Mouse (Mus musculus) urinary bladder, postnatal 14 days (tissue): ENCODE results near the gene Chid1.

ENCODE experiments used
- DNase-seq: peaks from one replicate; pipeline ENCODE4 v3.0.0; 2021; ENCODE audit warnings: low spot score

Chid1 gene

GRCm38 (mm10) chr7:141558946-141559345, 19.3 kb upstream of the Chid1 start:
- DNase-seq, result no peak

GRCm38 (mm10) chr7:141558329-141558776, 18.7 kb upstream of the Chid1 start:
- no peak for DNase-seq

DNA sequence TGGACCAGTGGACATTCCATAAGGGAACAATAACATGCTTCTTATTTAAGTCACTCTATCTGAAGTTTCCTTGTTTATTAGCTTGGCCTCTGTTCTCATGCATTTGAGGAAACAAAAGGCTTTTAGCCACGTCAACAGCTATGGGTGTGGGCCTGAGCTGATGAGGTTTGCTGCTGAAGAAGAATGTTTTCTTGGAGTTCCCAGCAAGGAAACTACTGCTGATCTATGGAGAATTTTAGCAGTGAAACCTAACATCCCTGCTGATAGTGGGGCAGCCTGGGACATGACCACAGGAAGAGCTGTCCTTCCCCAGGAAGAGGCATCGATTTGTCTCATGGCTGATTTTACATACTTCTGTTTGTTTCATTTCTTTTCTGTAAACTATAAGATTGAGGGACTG, 10.8 kb upstream of the Chid1 start:
- no peak for DNase-seq

DNA sequence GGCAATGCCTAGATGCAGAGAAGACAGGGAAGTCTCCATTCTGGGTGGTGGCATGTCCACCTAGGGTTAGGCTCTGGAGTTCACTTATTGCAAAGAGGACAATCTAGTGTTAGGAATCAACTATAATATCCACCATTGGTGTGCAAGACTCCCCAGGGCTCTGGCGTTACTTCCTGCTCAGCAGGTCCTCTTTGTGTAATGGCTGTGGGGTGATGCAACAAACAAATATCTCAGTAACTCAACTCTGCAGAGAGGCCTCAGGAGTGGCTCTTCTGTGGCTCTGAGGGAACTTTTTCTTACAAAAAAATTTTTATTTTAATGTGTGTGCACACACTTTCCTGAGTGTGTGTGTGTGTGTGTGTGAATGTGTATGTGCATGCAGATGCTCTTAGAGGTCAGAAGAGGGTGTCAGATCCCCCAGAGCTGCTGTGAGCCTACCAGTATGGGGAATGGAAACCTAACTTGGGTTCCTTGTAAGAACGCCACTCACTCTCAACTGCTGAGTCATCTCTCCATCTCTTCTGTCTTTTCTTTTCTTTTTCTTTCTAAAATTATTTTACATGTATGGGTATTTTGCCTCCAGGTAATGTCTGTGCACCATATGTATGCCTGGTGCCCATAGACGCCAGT, 9.9 kb upstream of the Chid1 start:
- DNase-seq, result no peak

- DNase-seq, result no peak
Measured at GRCm38 (mm10) chr7:141544654-141545053, 5.0 kb upstream of the Chid1 start.

GRCm38 (mm10) chr7:141542588-141542987, 2.9 kb upstream of the Chid1 start:
- DNase-seq, result no peak

DNA sequence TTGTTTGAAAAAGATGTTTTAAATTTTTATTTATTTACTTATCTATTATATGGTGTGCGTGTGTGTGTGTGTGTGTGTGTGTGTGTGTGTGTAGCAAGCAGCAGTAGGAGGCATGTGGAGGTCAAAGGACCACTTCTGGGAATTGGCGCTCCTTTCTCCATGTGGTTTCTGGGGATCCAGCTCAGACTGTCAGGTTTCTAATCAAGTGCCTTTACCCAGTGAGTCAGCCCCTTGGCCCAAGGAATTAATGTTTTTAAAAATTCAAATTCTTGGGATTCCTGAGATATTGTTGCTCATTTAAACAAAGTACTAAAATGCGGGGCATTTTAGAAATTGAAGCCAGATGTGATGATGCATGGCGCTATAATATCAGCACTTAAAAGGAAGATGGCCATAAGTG, 2.0 kb upstream of the Chid1 start:
- no peak for DNase-seq

DNA sequence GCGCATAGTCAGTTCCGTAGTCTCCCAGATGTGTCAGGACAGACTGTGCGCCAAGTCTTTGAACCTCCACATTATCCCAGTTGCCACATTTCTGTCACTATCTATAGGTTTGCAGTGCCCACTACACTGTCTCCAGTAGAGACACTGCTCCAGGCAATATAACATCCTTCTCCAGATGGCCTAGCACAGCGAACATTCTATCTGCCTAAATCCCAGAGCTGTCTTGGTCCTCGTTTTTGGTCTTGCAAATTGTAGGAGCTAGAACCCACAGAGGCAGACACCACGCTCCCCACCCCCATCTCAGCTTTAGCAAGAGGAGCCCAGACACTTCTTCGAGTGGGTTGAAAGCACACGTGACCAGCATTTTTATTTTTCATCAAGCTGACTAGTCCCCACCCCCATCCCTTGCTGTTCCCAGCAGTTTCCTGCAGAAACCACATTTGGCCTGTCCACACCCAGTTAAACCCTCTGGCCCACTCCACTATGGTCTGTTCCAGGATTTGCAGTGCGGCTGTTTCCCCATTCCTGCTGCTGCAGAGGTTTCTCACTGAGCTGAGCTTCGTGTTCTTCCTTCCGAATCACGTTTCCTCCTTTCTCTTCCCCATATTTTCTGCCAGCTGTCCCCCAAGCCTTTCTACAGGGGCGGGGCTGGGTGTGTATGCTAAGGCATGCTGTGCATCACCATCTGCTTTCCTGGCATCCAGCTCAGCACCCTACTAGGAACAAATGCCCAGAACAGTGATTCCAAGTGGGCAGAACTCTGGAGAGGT, 840 bp upstream of the Chid1 start:
- peak; percentile 72 for DNase-seq

DNA sequence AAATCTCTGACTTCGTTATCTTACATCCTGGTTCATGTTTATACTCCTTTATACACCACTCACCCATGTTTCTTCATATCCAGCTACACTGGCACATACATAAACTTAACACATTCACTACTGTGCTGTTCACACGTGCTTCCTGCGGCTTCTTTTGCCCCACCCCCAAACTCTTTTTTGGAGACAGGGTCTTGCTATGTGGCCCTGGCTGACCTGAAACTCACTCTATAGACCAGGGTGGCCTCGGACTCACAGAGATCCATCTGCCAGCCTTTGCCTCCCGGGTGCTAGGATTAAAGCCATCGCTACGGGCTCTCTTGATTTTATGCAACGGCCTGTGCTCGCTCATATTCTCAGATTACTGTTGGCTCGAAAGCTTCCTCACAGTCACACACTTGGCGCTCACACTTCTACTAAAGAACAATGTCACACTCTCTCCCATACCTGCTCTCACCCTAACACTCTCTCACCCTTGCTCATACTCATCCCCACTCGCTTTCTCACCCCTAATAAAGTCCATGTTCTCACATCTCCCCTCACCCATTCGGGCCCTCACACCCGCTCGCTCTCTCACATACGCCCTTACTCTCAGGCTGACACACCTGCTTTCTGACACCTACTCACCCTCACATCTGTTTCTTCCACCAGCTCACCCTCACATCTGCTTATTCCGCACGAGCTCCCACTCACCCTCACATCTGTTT, 653 bp downstream of the Chid1 start:
- DNase-seq, result peak; percentile 17

- DNase-seq, result no peak
Measured at GRCm38 (mm10) chr7:141535570-141535969, 4.1 kb downstream of the Chid1 start.

GRCm38 (mm10) chr7:141525580-141525925, 14.1 kb downstream of the Chid1 start:
- DNase-seq, result no peak

- DNase-seq, result peak; percentile 71
Measured at GRCm38 (mm10) chr7:141524760-141525579, 14.7 kb downstream of the Chid1 start.

GRCm38 (mm10) chr7:141524271-141524670, 15.4 kb downstream of the Chid1 start:
- DNase-seq, result no peak

- DNase-seq, result no peak
Measured at GRCm38 (mm10) chr7:141523007-141523406, 16.6 kb downstream of the Chid1 start.

DNA sequence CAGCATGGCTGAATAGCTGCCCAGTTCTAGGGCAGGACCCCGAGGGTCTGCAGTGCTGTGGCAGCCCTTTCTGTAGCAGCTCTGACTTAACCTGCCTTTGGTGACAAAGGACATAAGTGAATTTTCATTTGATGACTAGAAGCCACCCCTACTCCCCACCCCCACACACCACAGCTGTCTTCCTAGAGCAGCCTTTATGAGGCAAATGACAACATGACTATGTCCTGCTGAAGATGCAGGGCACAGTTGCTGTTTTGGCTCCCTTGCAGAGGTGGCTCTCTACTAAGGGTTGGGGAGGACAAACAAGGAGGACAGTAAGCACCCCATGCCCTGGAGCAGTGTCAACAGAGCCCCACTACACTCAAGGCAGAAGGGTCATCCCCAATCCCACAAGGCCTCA, 19.9 kb downstream of the Chid1 start:
- no peak for DNase-seq

GRCm38 (mm10) chr7:141518926-141519325, 20.7 kb downstream of the Chid1 start:
- no peak for DNase-seq

GRCm38 (mm10) chr7:141518296-141518695, 21.4 kb downstream of the Chid1 start:
- no peak for DNase-seq

DNA sequence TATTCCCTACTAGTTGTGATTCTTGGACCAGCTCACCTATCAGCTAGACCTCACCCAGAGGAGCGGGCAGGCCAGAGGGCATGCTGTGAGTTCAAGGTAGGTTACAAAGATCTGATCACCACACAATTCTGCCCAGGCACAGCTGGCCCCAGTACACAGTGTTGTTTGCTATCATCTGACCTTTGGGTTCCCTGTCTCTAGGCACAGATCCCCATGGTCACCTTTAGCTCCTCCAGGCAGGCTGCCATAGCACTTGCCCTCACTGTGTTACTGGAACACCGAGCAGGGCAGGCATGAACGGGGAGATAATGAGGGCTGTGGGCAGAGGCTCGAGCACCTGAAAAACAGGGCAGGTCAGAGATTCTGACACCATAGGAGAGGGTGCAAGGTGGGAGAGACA, 22.0 kb downstream of the Chid1 start:
- no peak for DNase-seq

DNA sequence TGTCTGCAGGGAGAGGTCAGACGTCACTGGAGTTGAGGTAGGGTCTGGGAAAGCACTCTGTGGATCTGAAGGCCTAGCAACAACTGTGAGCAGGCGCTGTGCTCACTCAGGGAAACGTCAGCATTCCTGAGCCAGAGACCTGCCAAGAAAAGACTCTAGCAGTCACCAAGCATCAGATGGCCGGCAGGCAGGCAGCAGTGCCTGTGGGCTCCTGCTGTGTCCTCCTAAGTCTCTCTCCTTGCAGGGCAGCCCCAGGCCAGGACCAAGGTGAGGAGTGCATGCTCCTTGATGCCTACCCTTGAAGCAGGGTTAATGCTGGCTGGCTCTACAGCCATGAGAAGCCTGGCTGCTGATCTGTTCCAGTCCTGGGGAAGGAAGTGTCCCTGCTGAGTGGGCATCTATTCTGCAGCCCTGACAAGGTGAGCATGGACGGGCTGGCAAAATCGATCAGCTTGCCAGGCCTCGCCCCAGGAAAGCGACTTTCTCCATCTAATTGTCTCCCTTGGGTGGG, 28.9 kb downstream of the Chid1 start:
- DNase-seq, result no peak

DNA sequence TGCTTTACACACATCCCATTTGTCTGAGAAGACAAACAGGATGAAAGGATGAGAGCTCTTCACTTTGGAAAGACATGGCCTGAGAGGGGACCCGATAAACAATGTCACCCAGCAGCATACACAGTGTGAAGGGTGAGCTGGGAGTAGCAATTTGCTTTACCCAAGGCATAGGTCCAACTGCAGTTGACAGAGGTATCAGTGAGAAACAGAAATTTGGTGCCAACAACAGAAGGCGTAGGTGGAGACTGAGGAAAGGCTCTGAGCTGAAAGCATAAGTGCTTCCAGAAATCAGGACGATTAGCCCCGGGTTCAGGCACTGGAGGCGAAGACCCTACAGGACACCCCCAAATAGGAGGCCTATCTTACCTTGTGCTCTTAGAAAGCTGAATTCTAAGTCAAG, 29.5 kb downstream of the Chid1 start:
- DNase-seq, result no peak

DNA sequence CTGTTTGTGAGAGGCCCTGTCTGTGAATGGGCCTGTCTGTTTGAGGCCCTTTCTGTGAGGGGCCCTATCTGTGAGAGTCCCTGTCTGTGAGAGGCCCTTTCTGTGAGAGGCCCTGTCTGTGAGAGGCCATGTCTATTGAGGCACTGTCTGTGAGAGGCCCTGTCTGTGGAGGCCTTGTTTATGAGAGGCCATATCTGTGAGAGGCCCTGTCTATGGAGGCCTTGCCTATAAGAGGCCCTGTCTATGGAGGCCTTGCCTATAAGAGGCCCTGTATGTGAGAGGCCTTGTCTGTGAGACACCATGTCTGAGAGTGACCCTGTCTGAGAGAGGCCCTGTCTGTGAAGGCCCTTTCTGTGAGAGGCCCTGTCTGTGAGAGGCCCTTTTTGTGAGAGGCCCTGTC, 31.5 kb downstream of the Chid1 start:
- DNase-seq, result no peak

- no peak for DNase-seq
Measured at GRCm38 (mm10) chr7:141506278-141506677, 33.4 kb downstream of the Chid1 start.
